Mouse (Mus musculus) forelimb bud, embryonic 11.5 days (tissue): Measurements from ENCODE around the gene Kif1b.

ENCODE experiments used
- DNase-seq: peaks from one replicate; pipeline ENCODE4 v3.0.0-alpha.2; 2012; ENCODE audit warnings: low read depth, low spot score

Gene Kif1b

DNA sequence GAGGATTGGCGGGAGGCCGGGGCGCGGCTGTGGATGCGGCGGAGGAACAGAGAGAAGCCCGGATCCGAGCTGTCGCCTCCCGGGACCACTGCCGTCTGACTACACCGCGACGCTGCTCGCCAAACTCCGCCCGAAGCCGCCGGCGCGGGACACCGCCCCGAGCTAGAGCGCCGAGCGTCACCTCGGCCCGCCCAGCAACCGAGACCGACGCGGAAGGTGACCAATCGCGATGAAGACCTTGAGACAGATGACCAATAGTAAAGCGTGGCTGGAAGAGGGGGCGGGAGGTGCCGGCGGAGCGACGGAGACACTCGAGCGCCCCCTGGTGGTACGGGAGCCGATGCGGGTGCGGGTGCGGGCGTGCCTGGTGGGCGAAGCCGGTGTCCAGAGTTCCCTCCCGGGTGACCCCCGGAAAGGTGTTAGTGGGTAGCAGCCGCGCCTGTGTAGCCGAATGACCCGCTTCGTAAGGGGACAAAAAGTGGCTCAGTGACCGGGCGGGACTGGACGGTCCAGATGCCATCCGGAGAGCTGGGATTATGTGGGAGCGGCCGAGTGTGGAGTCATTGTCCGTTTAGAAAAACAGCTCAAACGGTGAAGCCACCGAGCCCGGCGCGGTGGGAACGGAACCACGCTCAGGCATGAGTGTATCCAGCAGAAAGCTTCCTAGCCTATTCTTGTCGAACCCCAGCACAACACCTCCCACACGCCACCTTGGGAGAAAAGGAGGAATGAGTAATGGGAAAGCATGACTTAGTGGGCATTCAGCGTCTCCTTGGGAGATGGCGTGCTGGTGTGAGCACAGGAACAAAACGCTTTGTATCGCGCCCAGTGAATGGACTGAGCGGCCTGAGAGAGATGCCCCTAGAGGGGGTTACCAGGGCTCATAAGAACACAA, at the start of gene Kif1b:
Gene Kif1b, minus strand, starts transcription at position 98 of the 895 bp plus-strand sequence.
- DNase-seq = peak; percentile 98

DNA sequence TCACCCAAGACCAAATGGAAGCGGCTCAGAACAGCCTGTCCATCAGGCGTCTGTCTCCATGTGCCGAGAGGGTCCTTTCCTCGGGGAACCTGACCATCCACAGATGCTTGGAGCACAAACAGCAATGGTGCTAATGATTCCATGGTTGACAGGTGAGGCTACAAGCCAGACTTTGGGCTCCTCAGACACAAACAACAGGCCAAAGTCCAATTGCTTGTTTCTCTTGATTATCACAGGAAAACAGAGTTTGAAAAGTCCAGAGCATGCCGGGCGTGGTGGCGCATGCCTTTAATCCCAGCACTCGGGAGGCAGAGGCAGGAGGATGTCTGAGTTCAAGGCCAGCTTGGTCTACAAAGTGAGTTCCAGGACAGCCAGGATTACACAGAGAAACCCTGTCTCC, 47.2 kb upstream of the Kif1b start:
- no peak for DNase-seq

DNA sequence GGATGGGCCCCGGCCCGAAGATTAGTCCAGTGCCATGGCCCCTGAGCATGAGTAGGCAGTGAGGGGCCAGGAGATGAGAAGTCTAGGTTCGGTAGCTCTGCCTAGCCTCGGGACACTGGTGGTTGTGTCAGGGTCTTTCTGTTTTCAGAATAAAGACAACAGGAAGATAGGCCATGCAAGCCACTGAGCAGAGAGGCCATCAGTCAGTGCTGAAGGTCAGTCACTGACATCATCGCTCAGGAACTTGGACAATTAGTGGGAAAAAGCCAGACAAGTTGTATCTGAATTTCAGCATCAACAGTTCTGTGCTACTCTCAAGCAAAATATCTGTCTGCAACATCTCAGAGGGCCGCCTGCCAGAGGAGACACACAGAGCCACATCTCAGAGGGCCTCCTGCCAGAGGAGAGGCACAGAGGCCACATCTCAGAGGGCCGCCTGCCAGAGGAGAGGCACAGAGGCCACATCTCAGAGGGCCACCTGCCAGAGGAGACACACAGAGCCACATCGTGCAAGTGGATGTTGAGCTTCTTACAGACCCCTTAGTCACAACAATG, 44.2 kb upstream of the Kif1b start:
- DNase-seq = no peak

DNA sequence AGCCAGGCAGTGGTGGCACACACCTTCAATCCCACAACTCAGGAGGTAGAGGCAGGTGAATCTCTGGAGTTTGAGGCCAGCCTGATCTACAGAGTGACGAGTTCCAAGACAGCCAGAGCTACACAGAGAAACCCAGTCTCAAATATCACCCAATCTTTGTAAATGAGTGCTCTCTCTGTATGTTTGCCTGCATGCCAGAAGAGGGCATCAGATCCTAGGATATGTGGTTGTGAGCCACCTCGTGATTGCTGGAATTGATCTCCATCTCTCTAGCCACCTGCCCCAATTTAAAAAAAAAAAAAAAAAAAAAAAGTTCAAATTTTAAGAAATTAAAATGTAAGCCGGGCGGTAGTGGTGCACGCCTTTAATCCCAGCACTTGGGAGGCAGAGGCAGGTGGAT, 41.5 kb upstream of the Kif1b start:
- DNase-seq = no peak

DNA sequence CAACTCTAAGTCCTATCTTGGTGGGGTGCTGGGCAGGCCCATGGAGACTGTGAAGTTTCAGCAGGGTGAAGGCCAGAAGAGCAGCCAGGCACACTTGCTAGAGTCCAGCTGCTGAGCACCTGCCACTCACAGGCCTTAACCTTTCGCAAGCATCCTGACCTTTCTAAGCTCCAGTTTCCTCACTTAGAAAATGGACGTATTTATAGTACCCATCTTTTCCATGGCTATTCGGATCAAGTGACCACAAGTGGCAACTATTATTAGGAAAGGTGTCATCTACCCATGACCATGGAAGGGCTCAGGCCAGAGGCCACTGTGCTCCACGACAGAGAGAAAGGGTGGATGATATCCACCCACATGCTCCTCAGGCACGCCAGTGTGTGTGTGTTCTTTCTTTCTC, 38.4 kb upstream of the Kif1b start:
- no peak for DNase-seq

DNA sequence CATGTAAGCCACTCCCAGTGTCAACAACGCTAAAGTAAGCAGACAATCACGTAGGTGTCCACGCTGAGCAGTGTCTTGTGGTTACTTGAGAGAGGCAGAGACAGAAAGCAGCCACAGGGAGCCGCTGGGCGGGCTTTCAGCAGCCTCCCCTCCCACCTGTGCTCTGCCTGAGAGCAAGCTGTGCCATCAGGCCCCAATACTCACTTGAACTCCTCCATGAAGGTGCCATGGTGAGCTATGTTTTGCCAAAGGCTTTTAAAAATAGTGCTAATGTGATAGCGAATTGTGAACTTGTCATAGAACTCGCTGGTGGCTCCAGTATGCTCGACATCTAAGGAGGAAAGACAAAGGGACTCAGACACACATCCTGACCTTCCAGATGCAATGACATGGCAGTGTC, 36.8 kb upstream of the Kif1b start:
- DNase-seq = no peak

DNA sequence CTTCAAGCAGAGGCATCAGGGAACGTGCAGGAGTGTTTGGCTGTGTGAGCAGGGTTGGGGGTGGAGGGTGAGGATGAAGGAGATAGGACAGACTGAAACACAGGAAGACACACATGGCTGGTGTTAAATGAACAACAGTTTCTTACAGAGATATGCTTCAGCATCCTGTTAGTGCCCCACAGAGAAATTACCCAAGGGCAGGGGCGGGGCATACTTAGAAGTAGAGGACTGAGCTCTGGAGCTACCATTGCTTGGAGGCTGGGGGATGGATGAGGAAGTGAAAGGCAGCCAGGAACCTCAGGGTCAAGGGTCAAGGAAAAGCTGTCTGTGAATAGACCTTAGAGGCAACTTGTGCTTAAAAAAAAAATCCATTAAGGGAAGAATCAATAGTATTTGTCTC, 33.2 kb upstream of the Kif1b start:
- DNase-seq = no peak

DNA sequence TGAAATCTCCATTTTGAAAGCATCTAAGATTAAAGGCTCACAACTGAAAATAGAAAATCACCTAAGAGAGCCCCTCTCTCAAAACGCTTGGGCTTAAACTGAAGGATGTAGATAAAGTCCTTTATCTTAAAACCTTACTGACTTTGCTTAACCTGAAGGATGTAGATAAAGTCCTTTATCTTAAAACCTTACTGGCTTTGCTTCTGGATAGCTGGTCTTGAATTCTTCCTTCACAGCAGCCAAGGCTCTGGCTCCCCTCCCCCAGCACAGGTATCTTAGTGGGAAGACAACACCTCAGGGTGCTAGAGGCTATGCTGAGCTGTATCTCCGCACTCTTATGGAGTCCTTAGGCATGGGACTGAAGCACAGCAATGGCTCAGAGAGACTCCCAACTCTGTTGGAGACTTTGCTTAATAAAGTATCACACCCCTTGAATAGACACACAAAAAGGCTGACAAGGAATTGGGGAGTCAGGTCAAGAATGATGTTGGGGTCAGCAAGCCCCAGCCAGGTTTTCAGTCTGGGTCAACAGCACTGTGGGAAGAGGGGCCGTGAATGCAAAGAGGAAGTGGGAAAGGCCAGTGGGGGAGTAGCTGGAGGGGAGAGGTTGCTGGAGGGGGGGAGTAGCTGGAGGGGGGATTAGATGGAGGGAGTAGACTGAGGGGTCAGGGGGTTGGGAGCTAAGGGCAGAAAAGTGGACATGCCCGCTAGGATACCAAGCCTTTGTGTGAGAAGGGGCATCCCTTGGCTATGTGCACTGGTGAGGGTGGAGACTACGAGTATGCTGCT, 32.1 kb upstream of the Kif1b start:
- DNase-seq = no peak

DNA sequence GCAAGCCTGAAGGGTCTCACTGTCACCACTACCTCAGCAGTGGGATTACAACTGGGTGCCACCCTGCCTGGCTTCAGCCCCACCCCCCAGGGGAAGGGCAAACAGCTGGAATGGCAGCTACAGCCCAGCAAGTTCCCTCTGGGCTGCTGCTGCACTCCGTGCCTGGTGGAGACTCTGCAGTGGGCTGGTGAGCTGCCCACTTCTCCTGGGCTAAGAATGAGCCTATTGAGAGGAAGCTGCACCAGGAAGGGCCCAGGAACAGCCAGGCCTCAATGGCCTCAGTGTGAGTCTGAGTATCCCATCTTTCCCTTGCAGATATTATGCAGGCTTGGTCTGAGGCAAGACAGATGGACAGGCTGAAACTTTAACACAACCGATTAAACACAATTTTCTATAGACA, 30.6 kb upstream of the Kif1b start:
- no peak for DNase-seq

DNA sequence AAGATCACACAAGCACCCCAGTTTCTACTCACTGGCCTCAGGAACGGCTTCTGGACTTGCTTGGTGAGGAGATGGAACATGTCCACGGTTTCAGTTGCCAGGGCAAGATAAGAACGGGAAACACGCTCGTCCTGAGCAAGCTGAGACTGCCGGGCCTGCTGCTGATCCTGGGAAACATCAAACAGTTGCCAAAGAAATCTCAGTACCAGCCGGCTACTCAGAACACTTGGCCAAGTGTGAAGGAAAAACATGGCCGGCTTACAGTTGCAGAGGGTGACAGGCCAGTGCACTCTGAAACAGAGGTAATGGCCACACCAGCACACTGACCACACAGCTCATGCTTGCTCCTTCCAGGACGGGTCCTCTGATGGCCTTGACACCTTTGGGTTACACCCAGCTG, 29.9 kb upstream of the Kif1b start:
- DNase-seq = no peak

DNA sequence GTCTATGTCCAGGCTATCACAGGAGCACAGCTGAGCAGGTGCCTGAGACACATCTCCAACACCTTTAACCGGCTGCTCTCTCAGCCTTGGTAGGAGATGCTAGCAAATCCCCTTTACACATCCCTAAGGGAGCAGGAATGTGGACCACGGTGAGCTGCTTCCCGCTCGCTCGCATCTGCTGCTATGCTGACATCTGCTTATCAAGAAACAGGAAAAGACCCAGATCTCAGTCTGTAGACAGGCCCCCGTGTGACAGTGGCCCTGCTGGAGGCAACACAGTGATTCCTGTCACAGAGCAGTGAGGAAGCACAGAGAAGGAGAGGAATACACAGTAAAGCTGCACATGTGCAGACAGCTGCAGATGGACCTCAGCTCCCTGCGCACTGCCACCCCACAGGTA, 28.8 kb upstream of the Kif1b start:
- no peak for DNase-seq

DNA sequence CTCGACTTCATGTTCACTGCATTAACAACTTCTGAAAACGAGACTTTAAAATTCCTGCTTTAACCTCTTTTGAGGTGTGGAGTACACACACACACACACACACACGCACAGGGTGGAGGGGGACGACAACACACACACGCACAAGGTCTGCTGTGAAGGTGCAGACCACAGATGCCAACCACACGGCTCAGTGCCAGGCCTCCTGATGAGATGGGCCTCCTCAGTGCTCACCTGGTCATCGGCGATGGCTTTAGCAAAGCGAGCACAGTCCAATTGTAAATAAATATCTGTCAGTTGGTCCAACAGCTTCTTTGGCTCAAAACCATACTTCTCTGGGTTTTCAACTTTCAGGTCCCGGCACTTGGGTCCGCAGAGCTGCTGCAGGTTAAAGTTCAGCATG, 27.4 kb upstream of the Kif1b start:
- no peak for DNase-seq

DNA sequence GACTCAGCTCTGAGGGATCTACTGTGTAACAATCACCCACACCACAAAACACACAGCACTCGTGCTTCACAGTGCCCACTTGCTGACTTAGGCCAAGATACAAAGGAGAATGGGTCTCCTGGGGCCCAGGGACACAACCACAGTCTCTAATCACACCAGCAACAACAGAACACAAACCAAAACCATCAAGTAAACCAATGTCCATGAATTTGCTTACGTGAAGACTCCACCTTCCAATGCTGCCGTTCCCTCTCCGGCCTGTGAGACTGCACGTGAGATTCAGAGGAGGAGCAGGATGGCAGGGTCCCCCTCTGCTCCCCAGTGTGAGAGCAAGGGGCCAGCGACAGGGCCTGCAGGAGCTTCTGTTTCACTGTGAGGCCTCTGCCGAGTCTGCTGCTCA, 25.2 kb upstream of the Kif1b start:
- no peak for DNase-seq

DNA sequence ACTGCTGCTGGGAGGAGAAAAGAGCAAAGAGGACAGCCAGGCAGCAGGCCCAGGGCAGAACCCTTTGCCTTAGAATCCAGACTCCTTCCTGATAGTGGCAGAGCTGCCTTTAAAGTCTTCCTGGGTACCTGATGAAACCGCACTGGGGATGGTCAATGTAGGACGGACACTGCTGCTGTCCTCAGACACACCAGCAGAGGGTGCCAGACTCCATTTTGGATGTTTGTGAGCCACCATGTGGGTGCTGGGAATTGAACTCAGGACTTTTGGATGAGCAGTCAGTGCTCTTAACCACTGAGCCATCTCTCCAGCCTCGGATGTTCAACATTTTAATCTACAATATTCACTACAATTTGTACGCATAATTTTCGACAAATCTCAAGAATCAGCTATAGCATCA, 23.0 kb upstream of the Kif1b start:
- no peak for DNase-seq

DNA sequence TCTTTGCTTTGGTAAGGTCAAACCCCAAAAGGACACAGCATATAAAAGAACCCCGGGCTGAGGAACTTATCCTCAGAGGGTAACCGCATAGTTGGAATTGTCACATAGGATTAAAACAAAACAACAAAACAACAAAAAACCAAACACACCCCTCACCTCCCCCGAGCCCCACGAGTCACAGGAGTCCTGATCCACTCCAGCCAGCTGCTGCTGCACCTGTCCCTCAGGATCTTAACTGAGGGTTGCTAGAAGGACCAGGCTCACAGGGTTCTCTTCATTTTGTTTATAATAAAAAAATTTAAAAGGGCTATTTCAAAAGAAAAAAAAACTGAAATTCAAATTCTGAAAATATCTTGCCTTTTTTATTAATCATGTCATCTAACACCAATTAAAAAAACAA, 21.2 kb upstream of the Kif1b start:
- no peak for DNase-seq

DNA sequence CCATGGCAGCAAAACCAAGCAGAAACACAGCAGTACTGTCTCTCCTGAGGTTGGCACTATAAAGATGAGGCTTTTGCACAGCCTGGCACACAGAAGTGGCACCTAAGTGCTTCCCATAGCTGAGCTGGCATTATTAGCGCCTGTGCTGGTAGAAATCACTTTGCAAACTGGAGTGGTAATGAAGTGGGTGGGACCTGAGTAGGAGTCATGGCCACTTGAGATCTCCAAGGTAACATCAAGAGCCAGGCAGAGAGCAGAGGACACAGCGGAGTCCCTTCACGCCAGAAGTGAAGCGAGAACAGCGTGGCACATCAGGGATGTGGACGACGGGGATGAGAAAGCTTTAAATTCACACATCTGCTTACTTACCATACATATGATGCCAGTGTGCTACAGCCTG, 19.8 kb upstream of the Kif1b start:
- no peak for DNase-seq

DNA sequence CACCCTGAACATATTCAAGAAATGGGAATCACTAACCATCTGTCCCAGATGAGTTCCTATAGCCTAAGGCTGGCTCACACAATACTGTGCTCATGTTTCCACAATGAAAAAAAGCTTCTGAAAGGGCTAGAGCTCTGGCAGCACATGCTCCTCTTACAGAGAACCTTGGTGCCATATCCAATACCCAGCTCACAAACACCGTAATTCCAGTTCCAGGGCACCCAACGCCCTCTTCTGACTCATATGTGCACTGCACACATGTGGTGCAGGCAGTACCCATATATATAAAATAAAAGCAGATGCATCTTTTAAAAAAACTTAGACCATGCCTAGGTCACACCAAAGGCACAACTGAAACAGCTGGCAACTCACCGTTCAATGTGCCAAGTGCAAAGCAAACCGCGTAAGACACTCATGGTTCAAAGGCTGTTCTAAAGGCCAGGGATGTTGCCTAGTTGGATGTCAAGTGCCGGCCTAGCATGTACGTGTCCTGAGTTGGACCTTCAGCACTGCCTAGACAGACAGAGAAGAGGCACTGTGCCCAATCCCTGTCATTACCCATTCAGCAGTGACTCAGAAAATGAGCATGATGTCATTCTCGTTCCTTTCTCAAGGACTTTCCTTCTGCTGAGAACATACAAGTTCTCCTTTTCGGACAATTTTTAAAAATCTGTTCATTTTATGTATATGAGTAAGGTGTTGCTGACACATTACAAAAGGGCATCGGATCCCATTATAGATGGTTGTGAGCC, 18.1 kb upstream of the Kif1b start:
- DNase-seq = no peak

DNA sequence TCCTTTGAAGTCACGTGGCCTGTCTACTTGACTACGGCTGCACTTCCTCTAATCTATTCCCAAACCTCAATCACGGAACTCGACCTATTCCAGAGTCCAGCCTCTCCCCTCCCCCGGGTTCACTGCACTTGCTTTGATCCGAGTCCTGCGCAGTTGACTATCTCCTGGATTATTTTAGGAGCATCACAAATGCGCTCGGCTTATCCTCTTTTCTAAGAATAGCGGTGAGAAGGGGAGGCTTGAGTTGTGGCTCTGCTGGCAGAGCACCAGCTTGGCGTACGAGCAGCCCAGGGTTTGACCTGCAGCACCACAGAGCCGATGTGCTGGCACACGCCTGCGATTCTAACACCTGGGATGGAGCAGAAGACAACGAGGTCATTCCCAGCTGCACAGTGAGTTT, 16.2 kb upstream of the Kif1b start:
- DNase-seq = no peak

DNA sequence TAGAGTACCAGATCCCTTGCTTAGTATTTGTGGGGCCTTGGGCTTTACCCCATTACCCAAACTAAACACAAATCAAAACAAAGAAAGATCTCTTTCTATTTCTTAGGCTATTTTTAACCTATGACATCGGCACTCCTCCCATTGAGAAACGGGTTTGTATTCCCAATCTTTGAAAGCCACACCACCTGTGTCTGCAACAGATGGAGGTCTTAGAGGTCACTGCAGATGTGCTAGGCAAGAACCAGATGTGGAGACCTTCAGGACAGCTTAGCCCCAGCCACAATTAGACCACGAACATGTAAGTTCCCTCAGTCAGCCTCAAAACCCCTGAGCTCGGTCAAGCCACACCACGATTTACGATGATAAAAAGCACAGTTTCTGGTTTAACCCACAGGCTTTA, 15.2 kb upstream of the Kif1b start:
- no peak for DNase-seq

DNA sequence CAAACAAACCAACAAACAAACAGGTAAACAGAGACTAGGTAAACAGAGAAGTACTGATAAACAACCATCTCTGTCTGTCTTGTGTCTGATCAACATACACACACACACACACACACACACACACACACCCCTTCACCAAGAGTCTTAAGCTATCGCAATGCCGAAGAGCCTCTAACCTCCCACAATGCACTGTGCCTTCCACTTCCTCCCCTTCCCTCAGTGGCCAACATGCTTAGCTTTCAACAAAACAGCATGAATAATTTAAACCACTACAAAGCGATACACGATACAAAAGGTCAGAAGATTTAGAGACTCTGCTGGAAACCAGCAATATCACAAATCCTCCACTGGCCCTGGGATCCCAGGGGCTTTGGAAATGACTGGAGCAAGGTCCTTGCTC, 14.8 kb upstream of the Kif1b start:
- no peak for DNase-seq

DNA sequence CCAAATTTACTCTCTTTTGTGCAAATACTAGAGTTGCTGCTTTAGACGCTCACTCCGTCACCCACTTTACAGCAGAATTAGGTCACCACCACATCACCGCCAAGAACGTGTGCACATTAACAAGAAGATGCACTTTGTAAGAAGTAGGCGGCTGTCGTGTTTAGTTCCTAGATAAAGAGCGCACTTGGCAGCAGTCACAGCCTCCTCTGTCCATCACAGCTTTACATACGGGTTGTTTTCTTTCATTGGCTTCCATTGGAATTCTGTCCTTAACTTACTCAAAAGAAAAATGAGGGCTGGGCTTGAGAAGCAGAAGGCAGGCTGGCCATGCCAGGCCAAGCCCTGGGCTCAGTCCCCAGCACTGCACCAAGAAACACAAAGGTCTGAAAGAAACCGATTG, 11.6 kb upstream of the Kif1b start:
- DNase-seq = no peak

DNA sequence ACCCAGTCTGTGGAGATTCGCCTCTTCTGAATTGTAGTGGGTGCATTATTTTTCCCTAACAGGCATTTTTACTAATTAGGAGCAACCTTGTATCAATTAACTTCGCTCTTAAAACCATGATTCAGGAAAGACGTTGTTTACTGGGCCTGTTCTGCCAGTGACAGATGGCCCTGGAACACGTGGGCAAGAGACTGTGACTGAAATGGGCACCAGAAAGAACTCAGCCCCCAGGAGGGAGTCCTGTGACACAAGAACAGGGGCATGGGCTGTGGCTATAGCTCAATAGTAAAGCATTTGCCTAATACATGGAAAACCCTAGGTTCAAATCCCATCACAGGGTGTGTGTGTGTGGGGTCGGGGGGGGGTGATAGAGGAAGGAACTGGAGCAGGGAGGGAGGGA, 9.9 kb upstream of the Kif1b start:
- DNase-seq = no peak
